Mouse (Mus musculus) stomach, postnatal 0 days (tissue): ENCODE measurements at regions not wholly inside any gene's neighbourhood (a gene's known extent, or its start where the extent isn't known, plus 50 kb on each side); places are given as distances from the start of the nearest gene placed in this dataset.

ENCODE experiments used
- CTCF ChIP-seq: IDR thresholded peaks from 2 replicates; pipeline ENCODE4 v1.5.1; 2016; ENCODE audit warnings: antibody characterized with exemption, low read depth, mild to moderate bottlenecking, moderate library complexity
- EP300 ChIP-seq: optimal IDR thresholded peaks from 2 replicates; pipeline ENCODE3; 2016; ENCODE audit warnings: antibody characterized with exemption

- no peak for TF ChIP-seq CTCF
- TF ChIP-seq EP300: no peak
These were observed 96.6 kb upstream of the Atp6ap2 start for GRCm38 (mm10) chrX:12490957-12491356.
